Mouse (Mus musculus): ENCODE data around the gene Vmp1.

Vmp1 gene

DNA sequence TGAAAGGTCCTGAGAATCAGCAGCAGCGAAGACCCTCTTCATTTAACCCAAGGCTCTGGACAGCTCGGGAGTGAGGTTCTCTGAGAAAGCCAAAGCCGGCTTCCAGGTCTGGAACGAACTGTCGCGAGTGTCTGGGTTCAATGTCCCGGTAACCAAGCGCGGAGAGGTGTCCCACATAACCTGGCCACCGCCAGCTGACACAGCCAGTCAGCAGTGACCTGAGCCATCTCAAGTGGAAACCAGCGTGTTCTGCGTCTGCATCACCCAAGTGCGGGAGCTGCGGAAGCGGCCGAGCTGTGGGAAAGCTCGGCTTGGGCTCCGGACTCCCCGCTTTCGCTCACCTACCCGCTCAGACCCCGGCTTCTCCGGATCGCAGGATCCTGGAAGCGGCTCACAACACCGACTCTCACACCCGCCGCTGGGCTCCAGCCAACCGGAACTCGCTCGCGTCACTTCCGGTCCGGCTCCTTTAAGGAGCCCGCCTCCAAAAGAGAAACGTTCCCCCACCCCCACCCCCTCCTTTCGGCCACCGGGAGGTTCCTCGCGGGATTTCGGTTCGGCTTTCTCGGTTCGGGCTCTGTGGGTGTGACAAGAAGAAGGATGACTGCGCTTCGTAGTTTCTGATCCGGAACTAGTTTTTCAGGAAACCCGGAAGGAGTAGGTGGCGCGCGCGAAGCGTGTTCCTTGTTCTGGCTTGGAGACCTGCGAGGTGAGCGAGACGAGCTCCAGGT is at the start of gene Vmp1, which contains the start of gene Ptrh2:
Gene Vmp1, minus strand, starts transcription at position 442 of the 731 bp plus-strand sequence.
Gene Ptrh2, plus strand, starts transcription at position 591 of the 731 bp plus-strand sequence.
- ChIA-PET POLR2A (interaction anchor here in 3 of 4 experiments (0.6 to 5.6 kb wide), 45 partner anchors 10 to 1950 kb away, joined by 3 to 64 read pairs (median 4); partner anchors contain the start of genes Cltc (in 3 of the 3), Rps6kb1 (in 3 of the 3) and Tubd1 (in 3 of the 3)), CTCF (interaction anchor here (0.5 to 1.2 kb wide), 6 partner anchors 30 to 475 kb away, joined by 3 to 6 read pairs (median 4); no protein-coding TSS in a partner anchor)

DNA sequence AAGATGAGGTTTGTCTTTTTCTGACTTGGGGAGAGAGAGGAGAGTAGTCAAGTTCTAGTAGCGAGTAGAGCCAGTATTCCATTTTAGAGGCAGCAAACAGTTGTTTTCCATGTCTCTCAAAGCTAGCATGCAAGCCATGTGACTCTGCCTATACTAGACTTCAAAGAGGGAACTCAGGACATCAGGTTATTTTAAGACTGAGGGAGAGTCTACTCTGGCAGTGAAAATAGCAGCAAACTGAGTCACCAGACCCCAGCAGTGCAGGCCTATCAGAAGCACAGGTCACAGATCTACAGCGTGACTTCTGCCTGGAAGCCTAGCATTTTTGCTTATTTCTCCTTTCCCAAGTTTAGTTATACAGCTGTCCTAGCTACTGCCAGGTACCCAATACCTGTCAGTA is 47.8 kb upstream of the Vmp1 start:
- POLR2A ChIA-PET, result interaction anchor here in 2 of 4 experiments (0.6 to 2.8 kb wide), 10 partner anchors 8 to 60 kb away, joined by 3 to 11 read pairs (median 4); partner anchors contain the start of genes Ptrh2 (in 1 of the 2) and Vmp1 (in 1 of the 2)
- CTCF ChIA-PET, result interaction anchor here in 2 of 4 experiments (0.6 kb wide), 2 partner anchors 125 to 1894 kb away, joined by 3 to 4 read pairs; no protein-coding TSS in a partner anchor

DNA sequence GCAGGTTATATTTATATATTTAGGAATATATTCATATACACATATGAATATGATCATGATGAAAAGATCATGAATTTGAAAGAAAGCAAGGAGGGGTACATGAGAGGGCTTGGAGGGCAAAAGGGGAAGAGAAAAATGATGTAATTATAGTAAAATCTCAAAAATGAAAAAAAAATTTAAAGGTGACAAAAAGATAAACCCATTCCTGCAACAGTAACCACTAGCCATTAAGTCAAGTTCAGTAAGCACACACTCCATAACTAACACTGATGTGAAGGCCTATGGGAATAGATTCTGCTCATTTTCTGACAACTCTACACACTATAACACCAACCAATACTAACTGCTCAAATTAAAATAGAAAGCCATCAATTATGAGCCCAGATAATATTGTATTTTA is 42.0 kb upstream of the Vmp1 start:
- CTCF ChIA-PET, result no interaction called here
- POLR2A ChIA-PET, result no interaction called here

DNA sequence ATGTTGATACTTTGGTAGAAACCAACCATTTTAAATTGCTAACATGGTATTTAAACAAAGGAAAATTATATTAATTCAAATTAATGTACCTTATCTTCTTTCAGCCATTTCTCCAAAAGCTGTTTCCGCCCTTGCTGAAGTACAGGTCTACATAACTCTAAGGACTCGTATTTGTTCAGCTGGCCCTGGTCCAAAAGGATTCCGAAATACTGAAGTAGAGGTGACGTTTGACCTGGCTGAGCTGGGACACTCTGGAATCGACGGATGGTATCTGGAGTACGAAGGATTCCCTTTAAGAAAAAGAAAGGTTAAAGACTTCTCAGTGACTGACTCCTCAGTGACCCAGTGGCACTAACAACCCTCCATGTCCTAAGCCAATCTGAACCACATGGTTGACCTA is 41.3 kb upstream of the Vmp1 start:
- ChIA-PET POLR2A (no interaction called here), CTCF (no interaction called here)

DNA sequence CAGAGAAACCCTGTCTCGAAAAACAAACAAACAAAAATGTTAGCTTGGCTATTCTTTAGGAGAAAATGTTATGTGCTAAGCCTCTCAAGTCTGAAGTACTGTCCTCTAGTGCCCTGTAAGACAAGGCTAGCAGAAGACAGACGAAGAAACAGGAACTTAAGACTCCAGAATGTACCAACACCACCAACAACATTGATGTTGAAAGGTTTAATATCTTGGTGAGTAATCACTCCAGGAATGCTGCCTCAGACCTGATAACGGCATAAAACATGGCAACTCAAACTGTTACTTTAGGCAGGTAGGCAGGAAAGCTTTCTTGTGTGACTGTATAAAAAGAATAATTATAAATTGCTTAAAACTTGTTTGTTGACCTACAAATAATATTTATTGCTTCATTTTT is 40.4 kb upstream of the Vmp1 start:
- POLR2A ChIA-PET, result interaction anchor here in 2 of 4 experiments (0.6 to 1.4 kb wide), 2 partner anchors 8 to 180 kb away, joined by 3 to 5 read pairs; partner anchors contain the start of gene Rps6kb1 (in 1 of the 2)
- CTCF ChIA-PET, result no interaction called here

GRCm38 (mm10) chr11:86719390-86719789 is 35.8 kb upstream of the Vmp1 start:
- CTCF ChIA-PET, result no interaction called here
- POLR2A ChIA-PET, result interaction anchor here in 1 of 4 experiments (0.9 to 1.1 kb wide), 4 partner anchors 10 to 116 kb away, joined by 3 to 4 read pairs (median 3); no protein-coding TSS in a partner anchor

DNA sequence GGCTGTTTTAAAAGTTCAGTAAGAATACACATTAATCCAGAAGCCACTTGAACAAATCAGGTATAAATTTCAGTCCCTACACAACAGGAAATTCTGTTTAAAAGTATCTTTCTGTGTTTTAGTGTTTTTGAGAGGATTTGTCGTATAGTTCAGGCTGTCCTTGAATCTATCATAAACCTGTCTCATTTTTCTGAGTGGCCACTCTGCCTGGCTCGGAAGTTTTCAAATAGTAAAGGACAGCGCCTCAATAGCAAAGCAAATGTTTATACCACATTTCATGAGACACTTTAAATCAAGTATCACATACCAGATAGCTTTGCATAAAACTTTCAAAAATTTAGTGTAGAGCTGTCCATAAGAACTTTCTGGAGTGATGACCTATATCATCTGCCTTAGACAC is 34.7 kb upstream of the Vmp1 start:
- CTCF ChIA-PET, result interaction anchor here in 1 of 4 experiments (0.5 kb wide), 1 partner anchor 73 kb away, joined by 3 read pairs; no protein-coding TSS in a partner anchor
- POLR2A ChIA-PET, result interaction anchor here in 1 of 4 experiments (0.7 to 1.1 kb wide), 5 partner anchors 11 to 117 kb away, joined by 3 to 4 read pairs (median 3); no protein-coding TSS in a partner anchor

GRCm38 (mm10) chr11:86717306-86718065 is 33.9 kb upstream of the Vmp1 start:
- POLR2A ChIA-PET, result interaction anchor here in 1 of 4 experiments (2.1 kb wide), 1 partner anchor 40 kb away, joined by 6 read pairs; the partner anchor contains the start of gene Cltc
- CTCF ChIA-PET, result no interaction called here

DNA sequence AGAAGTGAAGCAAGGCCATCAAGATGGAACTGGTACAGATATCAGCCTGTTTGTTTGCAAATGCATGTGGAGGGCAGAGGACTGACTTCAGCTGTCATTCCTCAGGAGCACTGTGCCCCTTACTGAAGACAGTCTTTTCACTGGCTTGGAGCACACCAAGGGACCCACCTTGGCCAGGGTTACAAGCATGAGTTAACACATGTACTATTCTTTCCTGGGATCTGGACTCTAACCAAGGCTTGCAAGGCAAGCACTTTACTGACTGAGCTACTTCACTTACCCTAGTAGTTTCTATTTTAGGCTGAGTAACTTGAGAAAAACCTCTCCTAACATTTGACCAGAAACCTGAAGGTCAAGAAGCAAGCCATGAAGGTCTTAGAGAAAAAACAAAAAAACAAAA is 31.0 kb upstream of the Vmp1 start:
- POLR2A ChIA-PET, result interaction anchor here in 1 of 4 experiments (1.0 to 1.5 kb wide), 4 partner anchors 12 to 60 kb away, joined by 3 to 4 read pairs (median 4); no protein-coding TSS in a partner anchor
- CTCF ChIA-PET, result interaction anchor here in 1 of 4 experiments (0.5 kb wide), 1 partner anchor 690 kb away, joined by 3 read pairs; no protein-coding TSS in a partner anchor

GRCm38 (mm10) chr11:86701151-86701550 is 17.5 kb upstream of the Vmp1 start:
- CTCF ChIA-PET, result interaction anchor here in 1 of 4 experiments (0.8 kb wide), 1 partner anchor 36 kb away, joined by 3 read pairs; no protein-coding TSS in a partner anchor
- POLR2A ChIA-PET, result interaction anchor here in 2 of 4 experiments (0.6 to 7.7 kb wide), 15 partner anchors 8 to 420 kb away, joined by 3 to 64 read pairs (median 4); partner anchors contain the start of genes Ptrh2 (in 2 of the 2), Vmp1 (in 2 of the 2) and Cltc (in 1 of the 2)

DNA sequence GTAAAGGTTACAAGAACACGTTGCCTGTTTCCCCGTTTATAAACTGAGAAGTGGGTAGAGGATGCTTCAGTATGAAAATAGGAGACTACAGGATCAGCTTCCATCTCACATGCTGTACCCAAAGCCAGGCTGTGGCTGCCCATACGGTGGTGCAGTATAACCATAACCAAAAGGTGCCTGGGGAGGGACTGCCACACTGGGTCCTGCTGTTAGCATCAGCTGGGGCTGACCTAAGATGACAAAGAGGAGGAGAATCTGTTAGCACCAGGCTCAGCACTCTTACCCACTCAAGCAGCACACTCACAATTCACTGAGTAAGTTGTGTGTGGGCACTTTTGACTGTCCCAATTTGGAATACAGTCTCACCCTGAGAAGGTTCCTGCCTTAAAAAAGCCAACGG is 11.8 kb upstream of the Vmp1 start:
- ChIA-PET CTCF (no interaction called here), POLR2A (interaction anchor here in 2 of 4 experiments (2.7 to 7.7 kb wide), 2 partner anchors 9 to 10 kb away, joined by 7 to 64 read pairs; partner anchors contain the start of genes Ptrh2 (in 1 of the 2) and Vmp1 (in 1 of the 2))

DNA sequence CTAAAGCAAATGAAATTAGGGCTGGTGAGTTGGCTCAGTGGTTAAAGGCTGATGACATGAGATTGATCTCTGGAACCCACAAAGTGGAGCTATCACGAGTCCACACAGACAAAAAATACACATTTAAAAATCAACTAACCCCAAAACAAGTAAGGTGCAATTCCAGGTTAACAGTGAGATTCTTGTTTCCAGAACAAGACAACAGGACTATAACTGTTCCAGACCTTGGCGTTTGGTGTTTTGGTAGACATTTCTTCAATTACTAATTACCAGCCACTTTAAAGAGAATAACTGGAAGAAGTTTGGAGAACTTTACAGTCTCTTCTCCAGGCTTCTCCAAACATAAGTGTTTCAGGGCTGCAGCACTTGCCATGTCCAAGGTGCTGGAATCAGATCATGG is 8.9 kb upstream of the Vmp1 start:
- POLR2A ChIA-PET, result interaction anchor here in 2 of 4 experiments (1.1 to 3.6 kb wide), 7 partner anchors 8 to 435 kb away, joined by 3 to 20 read pairs (median 3); partner anchors contain the start of genes Ints2 (in 1 of the 2), Ptrh2 (in 1 of the 2), Rps6kb1 (in 1 of the 2) and Vmp1 (in 1 of the 2)
- CTCF ChIA-PET, result interaction anchor here in 1 of 4 experiments (1.1 kb wide), 1 partner anchor 189 kb away, joined by 3 read pairs; no protein-coding TSS in a partner anchor

GRCm38 (mm10) chr11:86691956-86692355 is 8.3 kb upstream of the Vmp1 start:
- POLR2A ChIA-PET, result interaction anchor here in 2 of 4 experiments (0.8 to 3.6 kb wide), 6 partner anchors 9 to 435 kb away, joined by 3 to 20 read pairs (median 4); partner anchors contain the start of gene Ints2 (in 1 of the 2)
- CTCF ChIA-PET, result no interaction called here

- CTCF ChIA-PET, result no interaction called here
- POLR2A ChIA-PET, result interaction anchor here in 2 of 4 experiments (0.8 to 3.6 kb wide), 7 partner anchors 10 to 434 kb away, joined by 3 to 20 read pairs (median 3); partner anchors contain the start of gene Ints2 (in 1 of the 2)
Observed at GRCm38 (mm10) chr11:86691482-86691881, 7.8 kb upstream of the Vmp1 start.

- ChIA-PET POLR2A (interaction anchor here in 1 of 4 experiments (1.0 to 3.6 kb wide), 2 partner anchors 11 to 14 kb away, joined by 3 to 20 read pairs; no protein-coding TSS in a partner anchor), CTCF (no interaction called here)
Observed at GRCm38 (mm10) chr11:86690383-86690782, 6.7 kb upstream of the Vmp1 start.

DNA sequence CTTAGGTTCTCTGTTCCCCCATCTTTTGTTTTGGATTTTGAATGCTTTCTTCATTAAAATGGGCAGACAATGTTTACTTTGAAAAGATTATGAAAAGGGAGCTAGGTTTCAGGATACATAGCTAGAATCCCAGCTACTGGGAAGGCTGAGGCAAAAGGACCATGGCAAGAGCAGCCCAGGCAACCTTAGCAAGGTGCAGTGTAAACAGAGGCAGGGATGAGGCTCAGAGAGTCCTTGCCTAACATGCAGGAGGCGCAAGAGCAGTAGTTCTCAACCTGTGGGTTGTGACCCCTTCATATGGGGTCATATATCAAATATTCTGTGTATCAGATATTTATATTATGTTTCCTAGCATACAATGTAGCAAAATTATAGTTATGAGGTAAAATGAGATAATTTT is 1.7 kb upstream of the Vmp1 start:
- CTCF ChIA-PET, result interaction anchor here in 1 of 4 experiments (0.6 kb wide), 1 partner anchor 52 kb away, joined by 3 read pairs; no protein-coding TSS in a partner anchor
- POLR2A ChIA-PET, result interaction anchor here in 2 of 4 experiments (0.6 to 5.6 kb wide), 9 partner anchors 10 to 759 kb away, joined by 3 to 64 read pairs (median 7); partner anchors contain the start of gene Cltc (in 2 of the 2)

DNA sequence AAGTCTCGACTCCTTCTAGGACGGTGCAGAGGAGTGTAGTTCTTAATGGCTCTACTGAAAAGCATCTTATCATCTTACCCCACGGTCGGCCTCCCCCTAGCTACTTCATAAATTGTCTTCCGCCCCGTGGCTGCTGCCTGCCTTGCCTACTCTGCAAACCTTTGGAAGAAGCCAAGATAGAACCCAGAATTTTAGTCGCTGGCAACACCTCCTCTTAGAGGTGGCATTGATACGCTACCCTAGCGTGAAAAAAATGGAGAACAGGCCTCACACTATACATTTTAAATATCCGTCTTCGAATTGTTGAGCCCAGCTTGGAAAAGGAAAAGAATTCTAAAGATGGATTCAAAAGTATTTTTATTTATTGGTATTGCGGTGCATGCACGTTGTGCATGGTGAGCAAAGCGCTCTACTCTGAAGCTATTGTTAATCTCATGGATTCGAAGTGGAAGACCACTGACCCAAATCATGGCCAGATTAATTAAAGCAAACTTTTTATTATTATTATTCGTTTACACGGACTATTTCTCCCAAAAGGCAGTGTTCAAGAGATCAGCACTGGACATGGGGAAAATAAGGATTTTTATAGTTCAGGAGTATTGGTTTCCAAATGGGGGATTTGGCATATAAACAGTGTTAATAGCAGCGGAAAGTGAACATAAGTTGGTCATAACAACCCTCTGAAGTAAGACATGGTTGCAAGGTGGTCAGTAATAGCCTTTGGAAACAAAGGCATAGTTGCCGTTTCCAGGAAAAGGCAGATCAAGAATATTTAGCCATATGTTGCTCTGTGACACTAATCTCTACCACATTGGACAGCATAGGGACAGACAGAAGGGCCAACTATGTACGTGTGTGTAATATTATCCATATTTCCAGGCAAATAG is 733 bp upstream of the Vmp1 start:
- ChIA-PET POLR2A (interaction anchor here in 3 of 4 experiments (0.6 to 5.6 kb wide), 43 partner anchors 9 to 1951 kb away, joined by 3 to 64 read pairs (median 4); partner anchors contain the start of genes Cltc (in 3 of the 3), Rps6kb1 (in 3 of the 3) and Tubd1 (in 3 of the 3)), CTCF (interaction anchor here (0.5 to 1.2 kb wide), 4 partner anchors 31 kb away, joined by 3 to 5 read pairs (median 3); no protein-coding TSS in a partner anchor)

Data from embryonic stem cell, embryonic (primary cell).